Mouse (Mus musculus): Measurements from ENCODE around the gene Vmn2r76. TPM values are rescaled to one million over a fixed set of nuclear protein-coding genes. Genes with fewer than 3 reads are reported as not detected.
A peak's percentile ranks its signal among the peaks of the same experiment; 100 is the strongest.
"Not testable (repeated sequence)": the region's sequence is repeated elsewhere in the genome, so short reads cannot be mapped to it uniquely, and the experiment has no call there.

Gene Vmn2r76
- not detected in 2 replicates for polyA plus RNA-seq (2014; fragmentation: Nextera tagmentation; extraction: Ambion mirVana)

- H3K27ac ChIP-seq (ENCODE audit: low read depth, low read length): no peak within 1 kb of the TSS
- H3K9me3 ChIP-seq (ENCODE audit: control insufficient read depth, low read length): no peaks in the 10 kb centered on the region
- no peak within 1 kb of the TSS for H3K4me3 ChIP-seq (ENCODE audit: low read depth, low read length)
- no peaks in the 10 kb centered on the region for H3K36me3 ChIP-seq (ENCODE audit: control insufficient read depth, insufficient read depth, low read length)
- H3K27me3 ChIP-seq (replicated peaks; ENCODE audit: control insufficient read depth, insufficient read depth, low read length): no peaks in the 10 kb centered on the region
- ATAC-seq (replicated peaks; ENCODE audit: low FRiP score): no peak
- H3K9ac ChIP-seq (ENCODE audit: low read depth, low read length): no peak within 1 kb of the TSS
- no peak within 1 kb of the TSS for H3K4me2 ChIP-seq
- no peaks in the 10 kb centered on the region for H3K4me1 ChIP-seq (replicated peaks; ENCODE audit: control insufficient read depth, insufficient read depth, low read length)
- DNase-seq (ENCODE audit: low spot score): no peak
- 55% methylated on average over 1 of the region's 1 CpGs for WGBS
These were observed at the start of gene Vmn2r76 for GRCm38 (mm10) chr7:86246208-86246607. Vmn2r76 (minus strand) TSS chr7:86246308.

DNA sequence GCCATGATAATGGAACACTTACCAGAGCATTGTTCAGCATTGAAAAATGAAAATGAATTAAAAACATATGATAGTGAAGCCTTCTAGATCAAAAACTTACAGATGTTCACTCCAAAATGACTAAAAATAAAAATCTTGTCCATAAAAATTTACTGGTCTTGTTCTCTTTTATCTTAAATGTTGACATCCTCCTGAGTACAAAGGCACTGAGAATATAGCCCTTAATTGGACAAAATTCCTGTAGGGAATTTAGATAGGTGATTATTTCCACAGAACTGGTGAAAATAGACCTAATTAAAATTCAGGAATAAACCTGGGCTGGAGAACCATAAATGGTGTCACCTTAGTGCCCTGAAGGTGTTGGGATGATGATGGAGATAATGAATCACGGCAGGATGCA is 31.0 kb upstream of the Vmn2r76 start, which contains the start of gene Olfr310:
Olfr310 (minus strand) TSS at position 101 of the 400 bp plus-strand sequence.
- H3K9me3 ChIP-seq (ENCODE audit: control insufficient read depth, low read length): no peaks in the 10 kb centered on the region
- H3K4me1 ChIP-seq (replicated peaks; ENCODE audit: control insufficient read depth, insufficient read depth, low read length): no peaks in the 10 kb centered on the region
- DNase-seq (ENCODE audit: low spot score) (no peak), ATAC-seq (replicated peaks; ENCODE audit: low FRiP score) (no peak)
- 50% methylated on average over 1 of the region's 1 CpGs for WGBS
- no peaks in the 10 kb centered on the region for H3K36me3 ChIP-seq (ENCODE audit: control insufficient read depth, insufficient read depth, low read length)
- no peak within 1 kb of the TSS for H3K27ac ChIP-seq (ENCODE audit: low read depth, low read length)
- H3K9ac ChIP-seq (ENCODE audit: low read depth, low read length): no peak within 1 kb of the TSS
- no peaks in the 10 kb centered on the region for H3K27me3 ChIP-seq (replicated peaks; ENCODE audit: control insufficient read depth, insufficient read depth, low read length)
- no peak within 1 kb of the TSS for H3K4me2 ChIP-seq
- H3K4me3 ChIP-seq (ENCODE audit: low read depth, low read length): no peak within 1 kb of the TSS

- H3K9me3 ChIP-seq (ENCODE audit: control insufficient read depth, low read length): no peaks in the 10 kb centered on the region
- no peaks in the 10 kb centered on the region for H3K27me3 ChIP-seq (replicated peaks; ENCODE audit: control insufficient read depth, insufficient read depth, low read length)
- ATAC-seq (replicated peaks; ENCODE audit: low FRiP score): 0 out of 2 replicates have a peak, but pooled peaks have one; percentile 26
- no peak overlapping the region for H3K27ac ChIP-seq (ENCODE audit: low read depth, low read length)
- no peak overlapping the region for H3K4me2 ChIP-seq
- H3K9ac ChIP-seq (ENCODE audit: low read depth, low read length): no peak overlapping the region
- no peak for DNase-seq (ENCODE audit: low spot score)
- H3K4me3 ChIP-seq (ENCODE audit: low read depth, low read length): no peak overlapping the region
- no peaks in the 10 kb centered on the region for H3K4me1 ChIP-seq (replicated peaks; ENCODE audit: control insufficient read depth, insufficient read depth, low read length)
- no peaks in the 10 kb centered on the region for H3K36me3 ChIP-seq (ENCODE audit: control insufficient read depth, insufficient read depth, low read length)
These were observed 34.8 kb downstream of the Vmn2r76 start for GRCm38 (mm10) chr7:86211345-86211744.

GRCm38 (mm10) chr7:86171678-86172077 is 74.4 kb downstream of the Vmn2r76 start, which contains the start of gene Vmn2r75:
Vmn2r75 (minus strand) TSS chr7:86171778.
- H3K4me3 ChIP-seq (ENCODE audit: low read depth, low read length); H3K27ac ChIP-seq (ENCODE audit: low read depth, low read length); H3K9me3 ChIP-seq (ENCODE audit: control insufficient read depth, low read length); H3K4me2 ChIP-seq; H3K4me1 ChIP-seq (replicated peaks; ENCODE audit: control insufficient read depth, insufficient read depth, low read length); H3K36me3 ChIP-seq (ENCODE audit: control insufficient read depth, insufficient read depth, low read length); H3K9ac ChIP-seq (ENCODE audit: low read depth, low read length); ATAC-seq (replicated peaks; ENCODE audit: low FRiP score); H3K27me3 ChIP-seq (replicated peaks; ENCODE audit: control insufficient read depth, insufficient read depth, low read length); DNase-seq (ENCODE audit: low spot score): not testable (repeated sequence)
- 51% methylated on average over 1 of the region's 1 CpGs for WGBS

Other genes with a start within 250 kb of the Vmn2r76 start
- not detected in 2 replicates for gene Vmn2r75, start 74.5 kb downstream of the Vmn2r76 start, polyA plus RNA-seq (2014; fragmentation: Nextera tagmentation; extraction: Ambion mirVana)
- gene Olfr310, start 30.9 kb upstream of the Vmn2r76 start, polyA plus RNA-seq (2014; fragmentation: Nextera tagmentation; extraction: Ambion mirVana): not detected in 2 replicates
- not detected in 2 replicates for gene Olfr309, start 67.4 kb upstream of the Vmn2r76 start, polyA plus RNA-seq (2014; fragmentation: Nextera tagmentation; extraction: Ambion mirVana)
- gene Olfr308, start 79.3 kb upstream of the Vmn2r76 start, polyA plus RNA-seq (2014; fragmentation: Nextera tagmentation; extraction: Ambion mirVana): not detected in 2 replicates
- gene Olfr307, start 91.3 kb upstream of the Vmn2r76 start, polyA plus RNA-seq (2014; fragmentation: Nextera tagmentation; extraction: Ambion mirVana): not detected in 2 replicates
- not detected in 2 replicates for gene Olfr305, start 120.6 kb upstream of the Vmn2r76 start, polyA plus RNA-seq (2014; fragmentation: Nextera tagmentation; extraction: Ambion mirVana)
- not detected in 2 replicates for gene Olfr304, start 140.3 kb upstream of the Vmn2r76 start, polyA plus RNA-seq (2014; fragmentation: Nextera tagmentation; extraction: Ambion mirVana)
- not detected in 2 replicates for gene Olfr303, start 151.5 kb upstream of the Vmn2r76 start, polyA plus RNA-seq (2014; fragmentation: Nextera tagmentation; extraction: Ambion mirVana)
- gene Olfr301, start 157.5 kb upstream of the Vmn2r76 start, polyA plus RNA-seq (2014; fragmentation: Nextera tagmentation; extraction: Ambion mirVana): not detected in 2 replicates
- not detected in 2 replicates for gene Olfr299, start 213.6 kb upstream of the Vmn2r76 start, polyA plus RNA-seq (2014; fragmentation: Nextera tagmentation; extraction: Ambion mirVana)
- gene Olfr298, start 246.2 kb upstream of the Vmn2r76 start, polyA plus RNA-seq (2014; fragmentation: Nextera tagmentation; extraction: Ambion mirVana): not detected in 2 replicates

Measured in liver, embryonic 11.5 days (tissue).